Mouse (Mus musculus) lung, embryonic 15.5 days (tissue): ENCODE data around the gene Gm37240. TPM values are rescaled to one million over a fixed set of nuclear protein-coding genes. Genes with fewer than 3 reads are reported as not detected.
A peak's percentile ranks its signal among the peaks of the same experiment; 100 is the strongest.

Source experiments
- ATAC-seq: fragments of 200-750 bp; cut with Nextera tagmentation; 2 replicates; pipeline ENCODE4 v1.8.0; 2017; ENCODE audit warnings: moderate number of reproducible peaks, borderline replicate concordance; ENCODE audit not compliant: low FRiP score, low TSS enrichment; ENCODE audit errors: extremely low read depth
- H3K27ac ChIP-seq: fragments of 300-500 bp; sonication (generic); 2 replicates; pipeline ENCODE4 v1.5.1; 2015; ENCODE audit warnings: moderate library complexity, mild to moderate bottlenecking, inconsistent platforms
- H3K27me3 ChIP-seq: fragments of 300-500 bp; sonication (generic); 2 replicates; pipeline ENCODE4 v1.6.1; 2015; ENCODE audit warnings: inconsistent platforms
- H3K36me3 ChIP-seq: fragments of 300-500 bp; sonication (generic); 2 replicates; pipeline ENCODE4 v1.6.1; 2015; ENCODE audit warnings: inconsistent platforms
- H3K4me1 ChIP-seq: fragments of 300-500 bp; sonication (generic); 2 replicates; pipeline ENCODE4 v1.6.1; 2015; ENCODE audit warnings: inconsistent platforms
- H3K4me2 ChIP-seq: fragments of 300-500 bp; sonication (generic); 2 replicates; pipeline ENCODE4 v1.6.1; 2015; ENCODE audit warnings: inconsistent platforms, mild to moderate bottlenecking, moderate library complexity
- H3K4me3 ChIP-seq: fragments of 300-500 bp; sonication (generic); 2 replicates; pipeline ENCODE4 v1.5.1; 2015; ENCODE audit warnings: mild to moderate bottlenecking, inconsistent platforms
- H3K9ac ChIP-seq: fragments of 300-500 bp; sonication (generic); 2 replicates; pipeline ENCODE4 v1.6.1; 2015; ENCODE audit warnings: inconsistent platforms
- H3K9me3 ChIP-seq: fragments of 300-500 bp; sonication (generic); 2 replicates; pipeline ENCODE4 v1.6.1; 2016; ENCODE audit warnings: inconsistent platforms
- WGBS: fragments of 180-500 bp; shearing (Covaris S2); methylation state at CpG from one replicate; pipeline ENCODE4 v1.1.7; 2015; 5-methylcytosine and 5-hydroxymethylcytosine counted together
- polyA plus RNA-seq: library from polyadenylated mRNA; unstranded; fragments of >200 nt; fragmentation: Nextera tagmentation; extraction: Ambion mirVana; gene quantifications from 2 replicates; pipeline ENCODE4 v1.2.1, GENCODE M21; 2015

The Gm37240 gene
- polyA plus RNA-seq, 1 experiment from 2014 or later, result 8.8 TPM

GRCm38 (mm10) chr3:84468111-84468453 is 1419.2 kb downstream of the Gm37240 start:
- ATAC-seq, result no peak
- WGBS, result 40% methylated on average over 4 of the region's 4 CpGs
- H3K27me3 ChIP-seq, result no peaks in the 10 kb centered on the region

DNA sequence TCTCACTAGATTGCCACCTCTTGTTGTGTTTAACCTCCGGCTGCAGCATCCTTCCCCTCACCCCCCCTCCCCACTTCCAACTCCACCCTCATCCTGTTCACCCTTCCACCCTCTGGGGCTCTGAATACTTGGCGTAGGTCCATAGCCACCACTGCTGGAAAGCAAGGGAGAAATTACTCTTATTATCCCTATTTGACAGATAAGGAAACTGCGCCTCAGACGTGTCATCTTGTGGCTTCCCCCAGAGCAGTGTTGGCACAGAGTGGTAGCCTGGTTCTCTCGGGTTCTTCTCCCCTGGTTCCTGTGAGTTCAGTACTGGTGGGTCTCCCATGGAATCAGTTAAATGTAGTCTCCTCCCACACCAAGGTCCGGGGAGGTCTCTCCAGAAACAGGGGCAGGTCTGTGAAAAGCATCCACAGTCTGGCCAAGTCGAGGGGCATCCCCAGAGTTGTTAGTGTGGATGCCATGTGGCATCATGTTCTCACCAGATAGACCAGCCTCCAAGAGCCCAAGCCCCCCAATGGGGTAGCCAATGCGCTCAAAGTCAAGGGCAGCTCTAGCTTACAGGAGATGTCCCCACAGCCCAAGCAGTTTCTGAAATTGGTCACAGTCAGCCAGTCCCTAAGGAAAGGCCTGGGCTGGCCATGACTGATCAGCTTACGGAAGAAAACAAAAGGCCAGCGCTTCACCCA is 1419.8 kb downstream of the Gm37240 start:
- Histone ChIP-seq H3K9me3 (no peaks in the 10 kb centered on the region), H3K4me1 (peaks cover 24% of the 10 kb centered on the region), H3K36me3 (no peaks in the 10 kb centered on the region), H3K9ac (no peak overlapping the region), H3K27ac (no peak overlapping the region), H3K27me3 (no peaks in the 10 kb centered on the region), H3K4me3 (no peak overlapping the region), H3K4me2 (no peak overlapping the region)
- peak; percentile 46; the same call in 1 of the 2 replicates for ATAC-seq
- 36% methylated on average over 10 of the region's 10 CpGs for WGBS

More at GRCm38 (mm10) chr3:84468111-84468453, 1419.2 kb downstream of the Gm37240 start:
- Histone ChIP-seq H3K4me1 (peaks cover 30% of the 10 kb centered on the region), H3K27ac (no peak overlapping the region), H3K4me3 (no peak overlapping the region), H3K9me3 (no peaks in the 10 kb centered on the region), H3K36me3 (no peaks in the 10 kb centered on the region), H3K4me2 (no peak overlapping the region), H3K9ac (no peak overlapping the region)

DNA sequence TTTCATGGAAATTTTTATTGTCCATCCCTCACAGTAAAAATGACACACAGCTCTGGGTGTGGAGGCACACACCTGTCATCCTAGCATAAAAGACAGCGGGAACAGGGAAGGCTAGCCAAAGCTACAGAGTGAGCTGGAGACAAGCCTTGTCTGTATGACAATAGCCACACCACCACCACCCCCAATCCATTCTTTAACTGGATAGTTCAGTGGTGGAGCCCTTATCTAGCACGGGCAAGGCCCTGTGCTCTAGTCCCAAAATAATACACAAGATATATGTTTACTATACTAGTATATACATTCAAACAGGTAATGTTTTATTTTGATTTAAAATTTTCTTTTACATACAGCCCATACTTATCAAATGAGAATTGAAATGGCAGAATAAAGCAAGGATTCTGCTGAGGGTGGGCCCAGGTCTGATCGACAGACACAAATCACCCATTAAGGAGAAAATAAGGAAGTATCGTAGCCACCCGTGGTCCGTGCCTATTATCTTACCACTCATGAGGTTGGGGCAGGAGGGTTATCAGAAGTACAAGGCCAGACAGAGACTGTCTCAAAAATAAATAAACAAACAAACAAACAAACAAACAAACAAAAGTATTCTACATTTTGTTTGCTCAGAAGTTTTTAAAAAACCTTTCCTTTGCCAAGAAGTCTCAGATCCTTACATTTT is 1421.4 kb downstream of the Gm37240 start:
- no peak overlapping the region for H3K9ac ChIP-seq
- H3K4me3 ChIP-seq, result no peak overlapping the region
- no peak overlapping the region for H3K4me2 ChIP-seq
- H3K4me1 ChIP-seq, result peaks cover 28% of the 10 kb centered on the region
- H3K9me3 ChIP-seq, result no peaks in the 10 kb centered on the region
- 74% methylated on average over 6 of the region's 6 CpGs for WGBS
- no peaks in the 10 kb centered on the region for H3K36me3 ChIP-seq
- H3K27ac ChIP-seq, result no peak overlapping the region
- no peak for ATAC-seq
- H3K27me3 ChIP-seq, result no peaks in the 10 kb centered on the region

DNA sequence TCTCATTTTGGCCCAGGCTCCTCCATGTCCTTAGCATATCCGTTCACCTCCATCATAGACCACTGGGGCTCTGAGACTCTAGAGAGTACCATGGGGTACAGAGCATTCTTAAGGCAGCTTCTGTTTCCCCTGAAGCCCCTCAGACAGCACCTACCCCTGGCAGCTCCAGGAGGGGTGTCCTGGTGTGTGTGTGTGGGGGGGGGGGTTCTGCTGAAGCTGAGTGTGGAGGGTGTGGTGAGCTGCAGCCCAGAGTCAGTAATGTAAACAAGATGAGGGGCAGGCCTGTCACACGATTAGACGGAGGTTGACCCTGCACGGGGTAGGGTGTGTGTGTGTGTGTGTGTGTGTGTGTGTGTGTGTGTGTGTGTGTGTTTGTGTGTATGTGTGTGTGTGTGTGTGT is 1425.6 kb downstream of the Gm37240 start:
- 21% methylated on average over 4 of the region's 4 CpGs for WGBS
- Histone ChIP-seq H3K9ac (no peak overlapping the region), H3K27ac (no peak overlapping the region), H3K36me3 (no peaks in the 10 kb centered on the region), H3K4me3 (no peak overlapping the region), H3K9me3 (no peaks in the 10 kb centered on the region), H3K27me3 (no peaks in the 10 kb centered on the region), H3K4me1 (peaks cover 24% of the 10 kb centered on the region), H3K4me2 (no peak overlapping the region)
- peak; percentile 60; the same call in 1 of the 2 replicates for ATAC-seq

DNA sequence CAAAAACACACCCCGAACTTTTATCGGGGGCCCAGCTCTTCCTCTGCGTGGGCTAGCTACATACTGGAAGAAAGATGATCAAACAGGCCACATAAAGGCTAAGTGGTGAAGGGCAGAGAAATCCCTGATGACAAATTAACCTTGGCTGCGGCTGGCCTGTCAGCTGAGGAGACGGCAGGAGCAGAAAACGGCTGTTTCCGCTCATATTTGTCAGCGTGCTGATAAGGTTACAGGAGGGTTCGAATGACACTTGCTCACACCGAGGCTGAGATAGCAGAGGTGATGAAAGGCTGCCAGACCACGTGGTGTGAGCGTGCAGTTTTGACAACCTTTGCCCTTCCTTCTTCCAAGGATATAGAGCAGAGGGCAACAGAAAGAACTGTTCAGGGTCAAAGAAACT is 1426.4 kb downstream of the Gm37240 start:
- Histone ChIP-seq H3K4me2 (0 out of 2 replicates have a peak overlapping the region, but pooled peaks have one; percentile 4), H3K9ac (no peak overlapping the region), H3K27ac (peak overlapping the region; percentile 34; the same call in 1 of the 2 replicates), H3K4me1 (peaks cover 28% of the 10 kb centered on the region), H3K9me3 (no peaks in the 10 kb centered on the region), H3K27me3 (no peaks in the 10 kb centered on the region), H3K36me3 (no peaks in the 10 kb centered on the region), H3K4me3 (no peak overlapping the region)
- WGBS, result 7% methylated on average over 12 of the region's 12 CpGs
- ATAC-seq, result peak; percentile 74; the same call in 1 of the 2 replicates

- WGBS, result 26% methylated on average over 3 of the region's 3 CpGs
- H3K4me2 ChIP-seq, result 0 out of 2 replicates have a peak overlapping the region, but pooled peaks have one; percentile 4
- no peak overlapping the region for H3K4me3 ChIP-seq
- no peaks in the 10 kb centered on the region for H3K27me3 ChIP-seq
- no peaks in the 10 kb centered on the region for H3K36me3 ChIP-seq
- no peak overlapping the region for H3K9ac ChIP-seq
- no peaks in the 10 kb centered on the region for H3K9me3 ChIP-seq
- H3K27ac ChIP-seq, result peak overlapping the region; percentile 34; the same call in 1 of the 2 replicates
- H3K4me1 ChIP-seq, result peaks cover 32% of the 10 kb centered on the region
- ATAC-seq, result 0 out of 2 replicates have a peak, but pooled peaks have one; percentile 33
Observed at GRCm38 (mm10) chr3:84460499-84460898, 1426.8 kb downstream of the Gm37240 start.

DNA sequence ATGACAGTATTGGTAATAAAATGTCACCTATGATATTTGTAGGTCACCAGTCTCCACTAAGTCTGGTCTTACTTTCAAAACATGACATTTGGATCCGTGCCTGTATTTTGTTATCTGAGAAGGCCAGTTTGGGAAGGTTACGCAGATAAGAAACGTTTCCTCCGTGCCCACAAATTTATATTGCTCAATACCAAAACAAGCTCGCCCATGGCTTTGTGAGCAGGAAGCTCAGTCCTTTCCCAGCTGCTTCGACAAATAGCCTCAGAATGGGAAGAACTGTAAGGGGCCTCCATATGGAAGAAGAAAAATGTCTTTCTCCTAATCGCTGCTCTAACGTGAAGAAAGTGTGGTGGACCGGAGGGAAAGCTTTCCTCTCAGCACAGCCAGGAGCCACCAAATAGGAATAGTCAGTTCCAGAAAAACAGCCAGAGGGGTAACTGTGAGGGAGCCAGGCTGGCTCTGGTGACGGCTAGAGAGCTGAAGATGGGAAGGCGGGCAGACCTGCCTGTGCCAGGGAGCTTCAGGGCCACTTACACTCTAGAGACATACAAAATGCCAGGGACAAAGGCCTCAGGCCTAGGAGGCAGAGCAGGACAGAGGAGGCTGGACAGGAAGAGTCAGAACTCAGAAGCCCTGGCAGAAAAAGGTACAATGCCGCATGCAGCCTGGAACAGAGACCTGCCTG is 1431.4 kb downstream of the Gm37240 start:
- ATAC-seq, result no peak
- WGBS, result 42% methylated on average over 12 of the region's 12 CpGs
- Histone ChIP-seq H3K4me2 (no peak overlapping the region), H3K27me3 (no peaks in the 10 kb centered on the region), H3K9me3 (no peaks in the 10 kb centered on the region), H3K27ac (peak overlapping the region; percentile 22; the same call in 1 of the 2 replicates), H3K9ac (no peak overlapping the region), H3K4me1 (peaks cover 27% of the 10 kb centered on the region), H3K36me3 (no peaks in the 10 kb centered on the region; the same call in 1 of the 2 replicates), H3K4me3 (no peak overlapping the region)

DNA sequence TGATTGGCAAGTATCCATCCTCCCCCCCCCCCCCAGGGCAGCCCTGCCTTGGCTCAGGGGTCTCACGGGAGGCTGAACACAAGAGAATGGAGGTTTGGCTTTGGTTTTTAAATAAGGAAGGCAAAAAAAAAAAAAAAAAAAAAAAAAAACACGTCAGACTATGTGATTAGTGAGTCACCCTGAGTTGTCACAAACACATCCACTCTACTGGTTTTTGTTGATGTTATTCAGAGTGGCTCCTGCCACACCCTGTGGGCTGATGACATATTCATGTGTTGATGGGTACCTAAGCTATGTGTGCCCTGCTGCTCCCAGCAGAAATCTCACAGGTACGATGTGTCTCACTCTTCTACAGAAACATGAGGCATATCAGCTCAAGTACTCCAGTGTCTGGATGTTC is 1436.7 kb downstream of the Gm37240 start:
- Histone ChIP-seq H3K4me1 (peaks cover 29% of the 10 kb centered on the region), H3K27ac (0 out of 2 replicates have a peak overlapping the region, but pooled peaks have one; percentile 45), H3K36me3 (peaks cover 2% of the 10 kb centered on the region; the same call in 1 of the 2 replicates), H3K27me3 (no peaks in the 10 kb centered on the region), H3K9ac (no peak overlapping the region), H3K4me2 (no peak overlapping the region), H3K9me3 (no peaks in the 10 kb centered on the region), H3K4me3 (no peak overlapping the region)
- ATAC-seq, result no peak
- 65% methylated on average over 3 of the region's 3 CpGs for WGBS

- Histone ChIP-seq H3K4me1 (peaks cover 28% of the 10 kb centered on the region), H3K9me3 (no peaks in the 10 kb centered on the region), H3K4me2 (no peak overlapping the region; the same call in 1 of the 2 replicates), H3K27ac (peak overlapping the region; percentile 45), H3K36me3 (peaks cover 9% of the 10 kb centered on the region; the same call in 1 of the 2 replicates), H3K9ac (no peak overlapping the region), H3K27me3 (no peaks in the 10 kb centered on the region), H3K4me3 (no peak overlapping the region)
- 58% methylated on average over 9 of the region's 9 CpGs for WGBS
- peak; percentile 37; the same call in 1 of the 2 replicates for ATAC-seq
Observed at GRCm38 (mm10) chr3:84449015-84449414, 1438.3 kb downstream of the Gm37240 start.

DNA sequence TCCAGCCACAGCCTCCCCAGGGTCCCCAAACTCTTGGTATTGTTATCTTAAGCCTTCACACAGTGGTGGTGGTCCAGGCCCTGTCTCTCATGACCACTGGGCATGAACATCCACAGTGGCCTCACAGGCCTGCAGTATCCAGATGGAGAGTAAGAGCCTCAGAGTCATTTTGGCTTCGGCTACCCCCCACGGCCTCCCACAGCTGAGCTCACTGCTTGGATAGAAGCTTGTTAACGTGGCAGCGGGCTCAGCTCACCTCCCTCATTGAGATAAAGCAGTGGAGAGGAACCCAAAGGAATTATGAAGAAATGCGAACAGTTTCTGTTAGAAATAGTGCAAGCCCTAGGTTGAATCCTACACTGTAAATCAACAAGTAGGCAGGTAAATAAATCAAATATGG is 1439.5 kb downstream of the Gm37240 start:
- no peak for ATAC-seq
- Histone ChIP-seq H3K4me1 (peaks cover 28% of the 10 kb centered on the region), H3K36me3 (peaks cover 9% of the 10 kb centered on the region; the same call in 1 of the 2 replicates), H3K4me2 (no peak overlapping the region), H3K27me3 (no peaks in the 10 kb centered on the region), H3K27ac (no peak overlapping the region), H3K4me3 (no peak overlapping the region), H3K9me3 (no peaks in the 10 kb centered on the region), H3K9ac (no peak overlapping the region)
- WGBS, result 74% methylated on average over 5 of the region's 5 CpGs
